Mouse (Mus musculus): ENCODE measurements around the gene Plpp3.

The Plpp3 gene

DNA sequence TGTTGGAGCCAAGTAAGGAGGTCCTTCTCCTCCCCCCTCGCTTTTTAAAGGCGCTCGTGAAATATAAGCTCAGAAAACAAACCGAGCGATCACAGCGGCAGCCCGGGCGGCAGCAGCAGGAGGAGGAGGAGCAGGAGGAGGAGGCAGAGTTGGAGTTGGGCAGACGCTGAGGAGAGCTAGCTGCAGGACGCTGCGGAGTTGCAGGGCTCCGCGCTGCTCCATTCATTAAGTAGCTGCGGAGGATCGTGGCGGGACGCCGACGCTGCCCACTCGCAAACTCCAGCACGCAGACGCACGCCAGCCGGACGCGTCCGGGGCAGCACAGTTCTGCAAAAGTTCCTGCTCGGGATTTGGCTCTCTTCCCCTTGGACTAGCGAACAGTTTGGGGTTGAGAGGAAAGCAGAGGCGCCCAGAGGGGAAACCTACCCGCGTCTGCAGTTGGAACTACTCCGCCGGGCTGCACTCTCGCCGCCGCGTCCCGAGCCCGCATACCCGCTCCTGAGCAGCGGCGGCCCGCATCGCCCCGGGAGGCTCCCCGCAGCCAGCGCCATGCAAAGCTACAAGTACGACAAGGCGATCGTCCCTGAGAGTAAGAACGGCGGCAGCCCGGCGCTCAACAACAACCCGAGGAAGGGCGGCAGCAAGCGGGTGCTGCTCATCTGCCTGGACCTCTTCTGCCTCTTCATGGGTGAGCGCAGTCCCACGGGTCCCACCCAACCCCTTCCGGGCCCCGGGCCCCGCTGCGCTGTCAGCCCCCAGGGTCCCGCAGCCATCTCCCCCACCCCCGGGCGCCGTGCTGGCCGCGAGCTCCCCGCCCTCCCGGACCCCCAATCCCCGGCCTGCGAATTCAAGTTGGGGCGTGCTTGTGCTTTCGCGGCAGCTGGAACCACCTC, at the start of gene Plpp3:
Plpp3 (plus strand) TSS at position 72 of the 893 bp plus-strand sequence.
- no peak for DNase-seq (ENCODE audit: low read depth)

- DNase-seq (ENCODE audit: low read depth): no peak
These were observed 49.1 kb upstream of the Plpp3 start for GRCm38 (mm10) chr4:105107943-105108640.

DNA sequence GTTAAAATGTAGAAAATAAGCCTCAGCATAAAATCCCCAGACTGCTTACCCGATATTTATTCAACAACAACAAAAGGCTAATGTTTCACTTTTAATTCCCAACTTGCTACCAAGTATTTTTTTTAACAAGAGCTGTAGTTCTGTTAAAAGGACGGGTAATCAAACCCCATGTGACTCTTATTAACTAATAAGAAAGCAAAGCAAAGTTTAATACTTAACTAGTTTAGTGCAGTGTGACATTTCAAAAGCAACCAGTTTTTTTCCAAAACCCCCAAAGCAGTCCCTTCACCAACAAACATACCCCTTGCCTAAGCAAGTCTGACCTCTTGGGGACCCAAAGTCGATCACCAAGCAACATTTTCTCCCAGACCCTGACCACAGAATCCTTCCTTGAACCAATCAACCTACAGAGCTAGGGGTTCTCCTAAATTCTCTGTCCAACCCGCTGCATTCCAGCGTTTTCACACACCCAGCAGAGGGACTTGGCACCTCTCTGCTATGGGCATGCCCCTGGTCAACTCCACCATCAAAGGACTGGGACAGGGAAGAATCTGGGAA, 48.4 kb upstream of the Plpp3 start:
- no peak for DNase-seq (ENCODE audit: low read depth)

DNA sequence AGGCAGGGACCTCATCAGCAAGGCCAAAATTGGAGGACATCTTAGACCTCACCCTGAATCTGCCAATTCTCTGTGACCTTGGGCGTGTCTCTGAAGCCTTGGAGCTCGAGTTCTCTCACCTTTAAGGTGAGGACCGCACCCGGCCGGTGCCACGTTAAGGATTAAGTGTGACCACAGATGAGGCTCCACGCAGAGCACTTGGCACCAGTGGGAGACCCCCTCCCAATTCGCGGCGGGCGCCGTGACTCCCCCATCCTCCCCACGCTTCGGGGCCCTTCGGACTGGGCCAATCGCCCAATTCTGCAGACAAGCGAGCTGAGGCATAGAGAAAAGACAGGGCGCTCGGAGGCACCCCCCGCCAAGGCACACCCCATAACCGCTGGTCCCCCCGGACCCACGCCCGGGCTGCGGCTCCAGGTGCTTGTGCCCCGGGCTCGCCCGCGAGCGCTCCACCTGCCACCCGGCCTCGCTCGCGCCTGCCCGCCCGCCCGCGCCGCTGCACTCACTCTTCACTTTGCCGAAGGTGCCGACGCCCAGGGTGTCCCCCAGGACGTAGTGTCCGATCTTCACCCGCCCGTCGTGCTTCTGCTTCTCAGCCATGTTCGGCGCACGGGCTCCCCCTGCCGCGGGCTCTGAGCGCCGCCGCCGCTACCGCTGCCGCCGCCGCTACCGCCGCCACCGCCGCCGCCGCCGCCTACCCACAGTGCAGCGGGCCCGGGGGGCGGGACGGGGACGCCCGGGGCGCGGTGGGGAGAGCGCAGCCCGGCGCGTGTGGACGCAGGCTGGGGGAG, 47.8 kb upstream of the Plpp3 start, which contains the start of gene Prkaa2:
Prkaa2 (minus strand) TSS at position 692 of the 791 bp plus-strand sequence.
- DNase-seq (ENCODE audit: low read depth): no peak

DNA sequence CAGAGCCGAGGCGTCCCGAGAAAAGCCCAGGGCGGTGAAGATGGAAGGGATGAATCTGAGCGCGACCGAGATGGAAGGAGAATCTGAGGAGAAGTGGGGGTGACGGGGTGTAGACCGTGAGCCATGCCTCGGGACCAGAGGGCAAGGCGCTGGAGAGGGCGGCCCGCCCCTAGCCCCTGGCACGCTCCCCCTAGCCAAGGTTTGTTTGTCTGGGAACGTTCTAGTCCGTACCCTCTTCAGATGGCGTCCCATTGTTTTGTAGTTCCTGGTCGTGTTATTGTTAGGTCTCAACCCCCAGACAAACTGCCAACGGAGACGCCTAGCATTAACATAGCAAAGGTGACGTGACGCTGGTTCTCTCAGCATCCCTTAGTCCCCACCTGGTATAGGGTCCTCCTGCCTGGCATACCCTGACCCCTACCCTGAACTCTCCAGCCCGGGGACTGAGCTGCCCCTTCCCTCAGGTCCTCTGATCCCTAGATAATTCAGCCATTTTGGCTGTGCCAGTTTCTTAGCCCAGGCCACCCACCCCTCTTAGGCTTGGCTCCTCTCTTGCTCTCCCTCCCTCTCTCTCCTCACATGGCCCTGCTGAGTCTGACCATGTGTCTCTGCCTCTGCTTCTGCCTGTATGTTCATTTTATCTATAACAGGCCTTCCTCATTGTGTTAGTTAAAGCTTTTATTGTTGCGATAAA, 47.0 kb upstream of the Plpp3 start:
- no peak for DNase-seq (ENCODE audit: low read depth)

- no peak for DNase-seq (ENCODE audit: low read depth)
These were observed 46.5 kb upstream of the Plpp3 start for GRCm38 (mm10) chr4:105110684-105111035.

GRCm38 (mm10) chr4:105111770-105112169, 45.4 kb upstream of the Plpp3 start:
- no peak for DNase-seq (ENCODE audit: low read depth)

DNA sequence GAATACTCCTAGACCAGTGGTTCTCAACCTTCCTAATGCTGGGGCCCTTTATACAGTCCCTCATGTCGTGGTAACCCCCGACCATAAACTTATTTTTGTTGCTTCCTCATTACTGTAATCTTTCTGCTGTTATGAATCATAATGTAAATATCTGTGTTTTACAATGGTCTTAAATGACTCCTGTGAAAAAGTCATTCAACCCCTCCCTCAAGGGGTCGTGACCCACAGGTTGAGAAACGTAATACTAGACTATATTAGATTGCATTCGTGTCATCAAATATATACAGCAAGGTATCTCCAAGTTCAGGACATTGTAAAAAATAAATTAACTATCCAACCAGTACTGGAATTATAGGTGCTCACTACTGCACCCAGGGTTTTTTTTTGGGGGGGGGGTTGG, 44.1 kb upstream of the Plpp3 start:
- no peak for DNase-seq (ENCODE audit: low read depth)

GRCm38 (mm10) chr4:105113468-105113867, 43.7 kb upstream of the Plpp3 start:
- DNase-seq (ENCODE audit: low read depth): no peak

DNA sequence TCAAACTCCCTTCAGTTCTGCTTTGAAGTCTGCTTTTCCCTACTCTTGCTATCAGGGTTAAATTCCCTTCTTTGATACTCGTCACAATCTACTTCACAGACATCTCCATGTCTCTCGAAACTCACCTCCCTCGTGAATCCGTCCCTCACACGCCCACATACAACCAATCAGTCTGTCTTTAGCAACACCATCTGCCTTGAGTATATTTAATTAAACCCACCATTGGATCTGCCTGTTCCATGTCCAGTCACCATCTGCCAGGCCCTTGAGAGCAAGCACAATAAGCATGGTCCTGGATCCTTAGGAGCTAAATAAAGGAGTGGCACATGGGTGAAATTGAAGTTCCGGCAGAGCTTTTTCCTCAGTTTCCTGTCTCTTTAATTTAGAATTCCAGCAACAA, 36.1 kb upstream of the Plpp3 start:
- DNase-seq (ENCODE audit: low read depth): no peak

- peak; percentile 1 for DNase-seq (ENCODE audit: low read depth)
These were observed 34.7 kb upstream of the Plpp3 start for GRCm38 (mm10) chr4:105122429-105122828.

DNA sequence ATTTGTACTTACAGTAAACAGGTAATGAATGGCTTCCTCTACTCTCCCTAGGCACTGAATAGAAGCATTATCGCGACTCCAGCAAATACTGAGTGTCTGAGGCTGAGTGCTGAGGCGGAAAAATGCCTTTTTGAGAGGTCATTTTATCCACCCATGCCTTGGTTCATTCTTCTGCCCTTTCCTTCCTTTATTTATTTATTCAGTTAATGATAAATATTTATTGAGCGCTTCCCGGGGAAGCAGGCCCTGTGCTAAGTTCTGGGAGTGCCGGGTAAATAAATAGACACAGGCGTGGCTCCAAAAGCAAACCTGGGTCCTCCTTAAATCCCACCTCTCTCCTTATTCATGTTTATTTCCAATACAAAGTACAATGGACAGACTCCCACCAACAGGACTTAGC, 27.9 kb upstream of the Plpp3 start:
- no peak for DNase-seq (ENCODE audit: low read depth)

- DNase-seq (ENCODE audit: low read depth): no peak
These were observed 25.3 kb upstream of the Plpp3 start for GRCm38 (mm10) chr4:105131756-105132314.

- DNase-seq (ENCODE audit: low read depth): no peak
These were observed 23.6 kb upstream of the Plpp3 start for GRCm38 (mm10) chr4:105133350-105134050.

DNA sequence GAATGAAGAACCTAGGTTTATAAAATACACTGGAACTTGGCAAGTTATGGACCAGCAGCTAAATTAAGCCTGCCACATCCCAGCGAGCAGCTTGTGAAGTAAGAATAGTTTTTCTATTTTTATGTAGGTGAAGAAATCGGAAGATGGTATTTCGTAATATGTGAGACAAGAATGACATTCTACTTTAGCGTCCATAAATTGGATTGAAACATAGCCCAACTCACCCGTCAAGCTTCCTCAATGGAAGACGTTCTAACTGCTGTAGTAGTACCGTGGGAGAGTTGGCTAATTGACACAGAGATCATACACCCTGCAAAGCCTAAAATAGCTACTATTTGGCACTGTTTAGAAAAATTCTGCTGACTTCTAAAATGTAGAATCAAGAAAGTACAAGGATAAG, 7.7 kb upstream of the Plpp3 start:
- peak; percentile 4 for DNase-seq (ENCODE audit: low read depth)

DNA sequence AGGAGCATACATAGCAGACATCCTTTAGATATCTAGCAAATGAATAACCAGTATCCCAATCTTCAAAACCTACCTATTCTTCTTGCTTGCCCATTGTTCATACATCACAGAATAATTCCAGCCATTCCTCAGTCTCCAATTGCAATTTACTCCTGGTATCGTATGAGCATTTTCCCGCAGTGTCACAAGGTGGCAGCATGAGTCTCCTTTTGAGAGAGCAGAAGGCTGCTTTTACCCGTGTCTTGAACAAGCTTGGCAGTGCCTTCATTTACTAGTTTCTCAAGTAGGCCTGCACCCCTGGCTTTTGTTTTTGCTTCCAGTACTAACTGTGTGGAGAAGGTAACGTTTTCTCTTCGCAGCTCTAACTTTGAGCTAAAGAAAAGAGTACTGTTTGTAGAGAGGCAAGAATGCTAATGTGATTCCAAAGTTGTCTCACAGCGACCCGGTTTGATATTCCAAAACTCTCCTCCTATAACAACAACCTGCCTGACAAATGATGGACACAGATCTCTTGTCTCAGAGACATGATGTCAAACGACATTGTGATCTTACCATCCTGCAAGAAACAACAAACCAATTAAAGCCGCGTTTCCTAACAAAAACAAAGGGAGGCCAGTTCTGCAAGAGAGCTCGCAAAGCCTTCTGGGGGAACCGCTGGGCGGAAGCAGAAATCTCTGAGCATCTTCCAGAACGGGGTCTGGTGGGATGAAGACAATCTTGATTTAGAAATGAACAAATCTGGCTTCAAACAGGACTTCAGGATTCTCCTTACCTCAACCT, 5.0 kb upstream of the Plpp3 start:
- DNase-seq (ENCODE audit: low read depth): peak; percentile 56

DNA sequence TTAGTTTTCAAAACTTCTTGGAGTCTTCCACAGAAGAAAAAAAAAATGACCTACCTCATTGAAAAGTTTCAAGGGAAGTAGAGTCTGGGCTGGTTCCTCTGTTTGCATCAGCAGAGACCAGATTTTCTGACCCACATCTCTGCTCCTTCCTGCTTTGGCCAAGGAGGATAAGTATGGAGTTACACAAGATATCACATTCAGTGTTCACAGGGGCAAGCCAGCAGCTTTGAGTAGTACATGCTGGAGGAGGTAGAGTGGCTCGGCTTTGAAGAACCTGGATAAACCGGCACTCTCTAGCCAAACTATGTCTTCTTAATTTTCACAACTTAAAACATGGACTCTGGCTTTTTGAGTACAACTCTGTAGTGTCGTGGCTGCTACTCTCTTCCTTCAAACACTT, 3.9 kb upstream of the Plpp3 start:
- DNase-seq (ENCODE audit: low read depth): no peak

DNA sequence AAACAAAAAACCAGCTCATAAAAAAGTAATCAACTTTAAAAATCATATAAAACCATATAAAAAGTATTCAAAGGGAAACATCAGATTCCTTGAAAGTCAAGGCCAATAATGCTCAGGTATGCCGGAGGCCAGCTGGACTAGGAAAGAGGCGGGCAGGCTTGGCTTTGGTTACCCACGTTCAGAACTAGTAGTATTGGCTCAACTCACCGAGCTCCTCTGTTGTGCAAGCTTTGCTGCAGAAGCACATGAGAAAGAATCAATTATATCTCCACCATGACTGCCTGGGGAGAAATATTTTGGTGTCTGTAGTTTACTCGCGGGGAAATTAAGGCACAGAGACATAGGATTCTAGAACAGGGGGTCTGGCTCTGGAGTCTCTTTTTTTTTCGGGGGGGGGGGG, 866 bp upstream of the Plpp3 start:
- DNase-seq (ENCODE audit: low read depth): no peak

GRCm38 (mm10) chr4:105156955-105157275, 232 bp upstream of the Plpp3 start:
- DNase-seq (ENCODE audit: low read depth): no peak

GRCm38 (mm10) chr4:105158169-105158555, 1.0 kb downstream of the Plpp3 start:
- no peak for DNase-seq (ENCODE audit: low read depth)
